Mouse (Mus musculus) CH12.LX (cell line): ENCODE measurements at regions not wholly inside any gene's neighbourhood (a gene's known extent, or its start where the extent isn't known, plus 50 kb on each side); places are given as distances from the start of the nearest gene placed in this dataset.

Experiments used
- CTCF ChIP-seq, 2 experiments: IDR thresholded peaks in 1 of 2; conservative IDR thresholded peaks in 1 of 2; 2 replicates each; pipeline ENCODE4 v1.5.1; 2011 to 2012; ENCODE audit warnings: low read depth in 2 of 2, low read length in 2 of 2, improper control_type of control experiment in 1 of 2, inconsistent platforms in 1 of 2, mild to moderate bottlenecking in 1 of 2, moderate library complexity in 1 of 2
- EP300 ChIP-seq: IDR thresholded peaks from 2 replicates; pipeline ENCODE4 v1.6.1; 2011; ENCODE audit warnings: low read length, improper control_type of control experiment
- MAX ChIP-seq: IDR thresholded peaks from 2 replicates; pipeline ENCODE4 v1.6.1; 2011; ENCODE audit warnings: low read length, improper control_type of control experiment
- POLR2AphosphoS2 ChIP-seq: IDR thresholded peaks from 2 replicates; pipeline ENCODE4 v1.6.1; 2011; ENCODE audit warnings: low read depth, low read length, improper control_type of control experiment
- RCOR1 ChIP-seq: conservative IDR thresholded peaks from 2 replicates; pipeline ENCODE4 v1.6.1; 2012; ENCODE audit warnings: low read depth, mild to moderate bottlenecking, inconsistent platforms, low read length, improper control_type of control experiment
- TBP ChIP-seq: conservative IDR thresholded peaks from 2 replicates; pipeline ENCODE4 v1.6.1; 2011; ENCODE audit warnings: low read depth, low read length, improper control_type of control experiment
- TCF12 ChIP-seq: IDR thresholded peaks from 2 replicates; pipeline ENCODE4 v1.6.1; 2014; ENCODE audit warnings: low read depth, mild to moderate bottlenecking, inconsistent platforms, low read length, improper control_type of control experiment
- UBTF ChIP-seq: IDR thresholded peaks from 2 replicates; pipeline ENCODE4 v1.6.1; 2012; ENCODE audit warnings: low read depth, mild to moderate bottlenecking, inconsistent platforms, low read length, improper control_type of control experiment, moderate library complexity

DNA sequence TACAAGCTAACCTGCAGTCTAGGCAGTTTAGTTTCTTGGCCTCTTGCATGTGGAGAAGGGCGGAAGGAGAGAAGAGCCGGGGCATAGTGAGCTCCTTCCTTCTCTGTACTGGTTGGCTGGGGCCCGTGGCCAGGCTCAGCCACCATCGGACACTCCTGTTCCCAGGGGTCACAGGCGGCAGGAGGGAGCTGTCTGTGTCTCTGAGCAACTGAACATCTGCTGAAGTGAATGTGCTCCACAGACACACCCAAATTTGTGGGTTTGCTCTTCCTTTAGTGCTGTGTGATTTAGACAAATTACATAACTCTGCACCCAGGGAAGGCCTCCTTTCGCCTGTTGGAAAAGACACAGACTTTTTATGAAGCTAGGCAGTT, 247.6 kb downstream of the Zfp36l1 start:
- TF ChIP-seq CTCF (conservative IDR thresholded peaks at IDR 0.05 in 1 of 2, IDR thresholded peaks at IDR 0.05 in 1 of 2; ENCODE audit: low read depth in 2 of 2, low read length in 2 of 2) (no peak), RCOR1 (no peak), UBTF (no peak), EP300 (no peak), POLR2AphosphoS2 (no peak), TBP (no peak), TCF12 (no peak), MAX (no peak)
